Mouse (Mus musculus) liver, embryonic 12.5 days (tissue): ENCODE measurements at regions not wholly inside any gene's neighbourhood (a gene's known extent, or its start where the extent isn't known, plus 50 kb on each side); places are given as distances from the start of the nearest gene placed in this dataset.

ENCODE experiments used
- ATAC-seq: fragments of 200-750 bp; cut with Nextera tagmentation; 2 replicates; pipeline ENCODE4 v1.8.0; 2017; ENCODE audit warnings: moderate number of reproducible peaks, mild to moderate bottlenecking, moderate library complexity
- H3K27ac ChIP-seq: fragments of 300-500 bp; sonication (generic); 2 replicates; pipeline ENCODE4 v1.5.1; 2016; ENCODE audit warnings: mild to moderate bottlenecking
- H3K27me3 ChIP-seq: fragments of 300-500 bp; sonication (generic); replicated peaks from 2 replicates; pipeline ENCODE4 v1.6.1; 2016; ENCODE audit warnings: mild to moderate bottlenecking, moderate library complexity
- H3K36me3 ChIP-seq: fragments of 300-500 bp; sonication (generic); 2 replicates; pipeline ENCODE4 v1.6.1; 2016; ENCODE audit warnings: mild to moderate bottlenecking, moderate library complexity
- H3K4me1 ChIP-seq: fragments of 300-500 bp; sonication (generic); 2 replicates; pipeline ENCODE4 v1.6.1; 2016
- H3K4me2 ChIP-seq: fragments of 300-500 bp; sonication (generic); 2 replicates; pipeline ENCODE4 v1.6.1; 2016; ENCODE audit warnings: mild to moderate bottlenecking, moderate library complexity
- H3K4me3 ChIP-seq: fragments of 300-500 bp; sonication (generic); 2 replicates; pipeline ENCODE4 v1.5.1; 2016; ENCODE audit warnings: mild to moderate bottlenecking, moderate library complexity
- H3K9ac ChIP-seq: fragments of 300-500 bp; sonication (generic); 2 replicates; pipeline ENCODE4 v1.6.1; 2016; ENCODE audit warnings: mild to moderate bottlenecking, moderate library complexity
- H3K9me3 ChIP-seq: fragments of 300-500 bp; sonication (generic); replicated peaks from 2 replicates; pipeline ENCODE4 v1.6.1; 2016; ENCODE audit warnings: mild to moderate bottlenecking, moderate library complexity
- WGBS: fragments of 180-500 bp; shearing (Covaris S2); methylation state at CpG from one replicate; pipeline ENCODE4 v1.1.7; 2016; ENCODE audit not compliant: insufficient replicate concordance; 5-methylcytosine and 5-hydroxymethylcytosine counted together

- Histone ChIP-seq H3K36me3 (no peaks in the 10 kb centered on the region), H3K9ac (no peak overlapping the region), H3K4me3 (no peak overlapping the region), H3K27me3 (no peaks in the 10 kb centered on the region), H3K9me3 (no peaks in the 10 kb centered on the region), H3K4me1 (no peaks in the 10 kb centered on the region), H3K4me2 (no peak overlapping the region), H3K27ac (no peak overlapping the region)
- ATAC-seq = no peak
- WGBS = 18% methylated on average over 1 of the region's 1 CpGs
These were observed 336.5 kb downstream of the Phf14 start for GRCm38 (mm10) chr6:12244151-12244550.

- no peaks in the 10 kb centered on the region for H3K9me3 ChIP-seq
These were observed 340.4 kb downstream of the Phf14 start for GRCm38 (mm10) chr6:12247975-12248374.

DNA sequence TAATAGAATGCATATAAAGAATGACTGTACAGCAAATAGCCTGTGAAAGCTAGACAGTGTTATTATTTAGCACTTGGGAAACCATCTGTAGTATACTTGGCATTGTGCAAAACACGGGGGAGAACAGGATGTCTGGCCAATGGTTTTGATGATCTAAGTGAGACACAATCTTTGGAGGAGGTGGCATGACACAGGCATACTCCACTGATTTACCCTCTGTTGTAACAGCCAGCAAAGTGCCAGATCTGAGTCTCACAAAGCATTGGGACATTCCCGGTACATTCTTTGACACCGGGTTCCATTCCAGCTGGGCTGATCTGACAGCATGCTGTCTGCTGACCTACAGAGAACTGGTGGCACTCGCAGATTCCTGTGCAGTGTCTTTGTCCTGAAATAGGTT is 341.0 kb downstream of the Phf14 start:
- Histone ChIP-seq H3K9me3 (no peaks in the 10 kb centered on the region), H3K27ac (no peak overlapping the region), H3K9ac (no peak overlapping the region), H3K4me1 (no peaks in the 10 kb centered on the region), H3K27me3 (no peaks in the 10 kb centered on the region), H3K4me2 (no peak overlapping the region), H3K36me3 (no peaks in the 10 kb centered on the region), H3K4me3 (no peak overlapping the region)
- WGBS = 68% methylated on average over 4 of the region's 4 CpGs
- no peak for ATAC-seq

More at GRCm38 (mm10) chr6:12247975-12248374, 340.4 kb downstream of the Phf14 start:
- Histone ChIP-seq H3K27me3 (no peaks in the 10 kb centered on the region), H3K27ac (no peak overlapping the region), H3K4me3 (no peak overlapping the region), H3K4me1 (no peaks in the 10 kb centered on the region), H3K36me3 (no peaks in the 10 kb centered on the region), H3K9ac (no peak overlapping the region), H3K4me2 (no peak overlapping the region)
- ATAC-seq = no peak

- Histone ChIP-seq H3K27me3 (no peaks in the 10 kb centered on the region), H3K9ac (no peak overlapping the region)
- 94% methylated on average over 3 of the region's 3 CpGs for whole genome bisulfite sequencing
These were observed 346.9 kb downstream of the Phf14 start for GRCm38 (mm10) chr6:12254507-12254906.

GRCm38 (mm10) chr6:12255434-12255833 is 347.8 kb downstream of the Phf14 start:
- Histone ChIP-seq H3K27me3 (no peaks in the 10 kb centered on the region), H3K9ac (no peak overlapping the region), H3K27ac (no peak overlapping the region), H3K36me3 (no peaks in the 10 kb centered on the region), H3K4me1 (no peaks in the 10 kb centered on the region), H3K4me3 (no peak overlapping the region), H3K9me3 (no peaks in the 10 kb centered on the region), H3K4me2 (no peak overlapping the region)
- ATAC-seq = no peak
- WGBS = 50% methylated on average over 1 of the region's 1 CpGs

More at GRCm38 (mm10) chr6:12254507-12254906, 346.9 kb downstream of the Phf14 start:
- ATAC-seq = no peak
- H3K9me3 ChIP-seq = no peaks in the 10 kb centered on the region
- no peak overlapping the region for H3K4me3 ChIP-seq
- no peaks in the 10 kb centered on the region for H3K36me3 ChIP-seq
- H3K4me2 ChIP-seq = no peak overlapping the region
- H3K4me1 ChIP-seq = no peaks in the 10 kb centered on the region
- no peak overlapping the region for H3K27ac ChIP-seq

- WGBS = 68% methylated on average over 3 of the region's 3 CpGs
- Histone ChIP-seq H3K4me1 (no peaks in the 10 kb centered on the region), H3K9ac (no peak overlapping the region), H3K27ac (no peak overlapping the region), H3K4me2 (no peak overlapping the region), H3K4me3 (no peak overlapping the region), H3K27me3 (no peaks in the 10 kb centered on the region), H3K9me3 (no peaks in the 10 kb centered on the region), H3K36me3 (no peaks in the 10 kb centered on the region)
- no peak for ATAC-seq
These were observed 350.7 kb downstream of the Phf14 start for GRCm38 (mm10) chr6:12258273-12258672.

GRCm38 (mm10) chr6:12258940-12259481 is 351.4 kb downstream of the Phf14 start:
- no peaks in the 10 kb centered on the region for H3K9me3 ChIP-seq

GRCm38 (mm10) chr6:12259629-12260028 is 352.0 kb downstream of the Phf14 start:
- H3K27me3 ChIP-seq = no peaks in the 10 kb centered on the region
- no peak overlapping the region for H3K4me3 ChIP-seq
- no peak overlapping the region for H3K4me2 ChIP-seq
- no peaks in the 10 kb centered on the region for H3K36me3 ChIP-seq
- H3K27ac ChIP-seq = no peak overlapping the region
- ATAC-seq = no peak
- H3K9me3 ChIP-seq = no peaks in the 10 kb centered on the region
- WGBS = 68% methylated on average over 8 of the region's 8 CpGs
- H3K4me1 ChIP-seq = no peaks in the 10 kb centered on the region
- no peak overlapping the region for H3K9ac ChIP-seq

More at GRCm38 (mm10) chr6:12258940-12259481, 351.4 kb downstream of the Phf14 start:
- WGBS = 65% methylated on average over 7 of the region's 7 CpGs
- Histone ChIP-seq H3K9ac (no peak overlapping the region), H3K4me3 (no peak overlapping the region), H3K27ac (no peak overlapping the region), H3K4me2 (no peak overlapping the region), H3K27me3 (no peaks in the 10 kb centered on the region), H3K4me1 (no peaks in the 10 kb centered on the region), H3K36me3 (no peaks in the 10 kb centered on the region)
- ATAC-seq = no peak

DNA sequence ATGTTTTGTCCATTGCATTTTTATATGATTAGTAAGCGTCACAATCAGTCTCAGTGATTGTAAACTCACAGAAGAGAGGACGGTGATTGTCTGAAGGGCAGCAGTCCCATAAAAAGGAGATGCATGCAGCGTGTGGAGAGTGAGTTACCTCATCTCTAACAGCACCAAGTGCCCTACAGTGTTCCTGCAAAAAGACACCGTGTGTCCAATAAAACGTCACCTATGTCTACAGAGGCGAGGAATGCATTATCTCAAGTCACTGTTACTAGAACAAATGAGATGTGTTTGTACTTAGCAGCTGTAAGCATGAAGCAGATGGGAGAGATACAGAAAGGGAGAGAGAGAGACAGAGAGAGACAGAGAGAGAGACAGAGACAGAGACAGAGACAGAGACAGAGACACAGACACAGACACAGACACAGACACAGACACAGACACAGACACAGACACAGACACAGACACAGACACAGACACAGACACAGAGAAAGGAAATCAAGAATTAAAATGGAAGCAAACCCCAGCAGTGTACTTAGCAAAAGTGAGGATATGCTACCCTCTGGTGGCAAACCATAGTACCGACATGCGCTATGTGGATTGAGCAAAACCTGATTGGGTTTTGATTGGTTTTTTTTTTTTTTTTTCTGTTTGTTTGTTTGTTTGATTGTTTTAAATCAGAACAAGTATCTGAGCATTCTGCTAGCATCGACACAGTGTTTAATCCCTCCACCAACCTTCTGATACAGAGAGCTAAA is 352.9 kb downstream of the Phf14 start:
- H3K4me1 ChIP-seq = no peaks in the 10 kb centered on the region
- H3K4me3 ChIP-seq = no peak overlapping the region
- WGBS = 42% methylated on average over 9 of the region's 9 CpGs
- H3K9me3 ChIP-seq = no peaks in the 10 kb centered on the region
- no peak overlapping the region for H3K4me2 ChIP-seq
- no peak overlapping the region for H3K9ac ChIP-seq
- no peaks in the 10 kb centered on the region for H3K36me3 ChIP-seq
- H3K27ac ChIP-seq = no peak overlapping the region
- no peaks in the 10 kb centered on the region for H3K27me3 ChIP-seq
- ATAC-seq = no peak
